Mouse (Mus musculus) brain, embryonic 14.5 days (tissue): ENCODE results near the gene Sertad1.

Experiments used
- CTCF ChIP-seq: fragments of 200-500 bp; IDR thresholded peaks from 2 replicates; pipeline ENCODE4 v1.5.1; 2012; ENCODE audit warnings: inconsistent platforms, mild to moderate bottlenecking, moderate library complexity, borderline replicate concordance; ENCODE audit not compliant: insufficient read depth, insufficient read length; ENCODE audit errors: extremely low read depth
- POLR2A ChIP-seq: fragments of 200-500 bp; IDR thresholded peaks from 2 replicates; pipeline ENCODE4 v1.6.1; 2012; ENCODE audit warnings: mild to moderate bottlenecking, inconsistent platforms, borderline replicate concordance; ENCODE audit not compliant: poor library complexity, insufficient read depth, insufficient read length, severe bottlenecking; ENCODE audit errors: extremely low read depth

DNA sequence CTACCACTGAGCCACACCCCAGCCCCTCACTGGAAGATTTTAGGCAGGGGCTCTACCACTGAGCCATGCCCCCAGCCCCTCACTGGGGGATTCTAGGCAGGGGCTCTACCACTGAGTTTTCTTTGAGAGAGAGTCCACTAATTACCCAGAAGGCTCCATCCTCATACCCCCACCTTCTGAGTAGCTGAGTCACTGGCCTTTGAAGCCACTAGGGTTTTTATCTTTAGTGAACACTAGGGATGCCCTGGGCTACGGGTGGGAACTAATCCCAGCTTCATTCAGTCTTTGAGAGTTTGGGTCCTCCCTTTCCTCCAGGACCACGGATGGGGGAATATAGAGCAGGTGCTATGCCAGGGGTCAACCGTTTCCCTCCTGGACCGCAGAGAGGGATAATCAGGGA is 28.1 kb upstream of the Sertad1 start:
- TF ChIP-seq POLR2A: no peak
- TF ChIP-seq CTCF: no peak
